Mouse (Mus musculus) stomach, adult 2 months (tissue): ENCODE data around the gene Dact2. TPM values are rescaled to one million over a fixed set of nuclear protein-coding genes. Genes with fewer than 3 reads are reported as not detected.

Experiments used
- polyA plus RNA-seq: library from polyadenylated mRNA; depleted of rRNA; stranded (reverse); fragments of >200 nt; gene quantifications from 2 replicates; pipeline ENCODE4 v1.2.3, GENCODE M21; 2012; rRNA removed

Gene Dact2
- 0.59 and 1.1 TPM in 2 replicates for polyA plus RNA-seq

DNA sequence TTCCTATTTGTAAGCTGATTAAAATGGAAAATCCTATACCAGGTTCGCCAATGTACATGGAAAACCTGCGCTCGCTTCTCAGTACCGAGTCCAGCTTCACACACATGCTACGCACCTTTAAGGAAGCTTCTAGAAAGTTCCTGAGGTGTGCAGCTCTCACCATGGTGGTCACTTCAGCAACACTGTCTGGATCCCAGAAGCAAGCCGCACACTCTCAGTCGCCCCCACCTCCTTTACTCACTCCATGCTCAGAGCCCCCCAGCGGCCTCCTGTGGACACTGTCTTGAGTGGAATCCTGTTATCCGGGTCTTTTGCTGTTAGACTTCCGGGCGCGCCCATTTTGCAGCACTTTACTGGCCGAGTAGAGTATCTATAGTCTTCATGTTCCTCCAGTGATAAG, at the start of gene Dact2:
Gene Dact2, minus strand, starts transcription at position 244 of the 400 bp plus-strand sequence.

Other genes starting within 250 kb of the Dact2 start
- gene Gm7356, start 200.6 kb downstream of the Dact2 start, polyA plus RNA-seq, result not detected in 2 replicates
- gene Gm7358, start 144.8 kb downstream of the Dact2 start, polyA plus RNA-seq, result not detected in 2 replicates
- 24.7 and 58.4 TPM in 2 replicates for gene Smoc2, start 75.2 kb upstream of the Dact2 start, polyA plus RNA-seq